ENCODE assay signal across 12 mouse cellular contexts in genomic region chr6:97305010-97305409, GRCm38 (mm10). TPM values are rescaled to one million over a fixed set of nuclear protein-coding genes. Genes with fewer than 3 reads are reported as not detected.
A peak's percentile ranks its signal among the peaks of the same experiment; 100 is the strongest.
DNase-seq lines count a peak whose midpoint lies in the region; ATAC-seq and TF ChIP-seq lines count a peak whose summit lies in the region.
"Had no signal": no experiment of that assay in that cellular context is flagged by ENCODE, and none has a peak within 500 bp of the region (broad histone marks: within the 10 kb centered on the region; RNA-seq: fewer than 3 reads in every experiment).

No protein-coding gene starts in this region.

- intact Hi-C loops in heart, adult 2 months (cut with DNase I) = no loop called here
- intact Hi-C loops in heart, postnatal 25 days (cut with DNase I) = no loop called here

- 0 out of 2 replicates have a peak, but pooled peaks cover 2% of the 10 kb centered on the region for H3K4me1 ChIP-seq in heart, adult 2 months (ENCODE audit: control insufficient read depth, insufficient read depth, low read length)
- H3K4me1 ChIP-seq in megakaryocyte, embryonic 14.5 days = peaks cover 87% of the 10 kb centered on the region
- H3K4me1 ChIP-seq: limb, embryonic 12.5 days had no signal

- no peaks in the 10 kb centered on the region for H3K9me3 ChIP-seq in megakaryocyte, embryonic 14.5 days
- H3K9me3 ChIP-seq: limb, embryonic 12.5 days had no signal

- no peaks in the 10 kb centered on the region for H3K79me2 ChIP-seq in heart, adult 2 months (replicated peaks; ENCODE audit: control insufficient read depth, insufficient read depth, low read length)
- no peaks in the 10 kb centered on the region for H3K79me2 ChIP-seq in myocyte (ENCODE audit: control insufficient read depth, insufficient read depth)

- 41% methylated on average over 11 of the region's 11 CpGs for WGBS in heart, adult 2 months

- H3K4me2 ChIP-seq in myocyte (ENCODE audit: low read depth) = peak overlapping the region; percentile 49
- H3K4me2 ChIP-seq: limb, embryonic 12.5 days had no signal

- H3K27ac ChIP-seq in heart, adult 2 months = peak overlapping the region; percentile 62
- H3K27ac ChIP-seq: limb, embryonic 12.5 days had no signal

- no peaks in the 10 kb centered on the region for H3K27me3 ChIP-seq in heart, adult 2 months (ENCODE audit: control insufficient read depth, insufficient read depth, low read length)
- no peaks in the 10 kb centered on the region for H3K27me3 ChIP-seq in megakaryocyte, embryonic 14.5 days (replicated peaks)
- H3K27me3 ChIP-seq in myocyte (ENCODE audit: control insufficient read depth, insufficient read depth, insufficient read length) = no peaks in the 10 kb centered on the region
- H3K27me3 ChIP-seq: limb, embryonic 12.5 days had no signal

- H3K9ac ChIP-seq in heart, adult 2 months (ENCODE audit: low read depth, low read length) = peak overlapping the region; percentile 22; the same call in 1 of the 2 replicates
- H3K9ac ChIP-seq: limb, embryonic 12.5 days had no signal

- peaks cover 8% of the 10 kb centered on the region for H3K36me3 ChIP-seq in heart, adult 2 months (ENCODE audit: control insufficient read depth, insufficient read depth, low read length)
- peaks cover 97% of the 10 kb centered on the region for H3K36me3 ChIP-seq in megakaryocyte, embryonic 14.5 days (replicated peaks; ENCODE audit: low read length)
- H3K36me3 ChIP-seq in myocyte (ENCODE audit: control insufficient read depth, insufficient read depth) = no peaks in the 10 kb centered on the region

- peak overlapping the region; percentile 26; the same call in 1 of the 2 replicates for H3K4me3 ChIP-seq in heart, adult 2 months
- peak overlapping the region; percentile 54 for H3K4me3 ChIP-seq in megakaryocyte, embryonic 14.5 days (replicated peaks)
- H3K4me3 ChIP-seq in myocyte = no peak overlapping the region
- H3K4me3 ChIP-seq: limb, embryonic 12.5 days had no signal

- H3ac ChIP-seq in myocyte (ENCODE audit: control insufficient read depth, insufficient read length) = no peak overlapping the region

- TF ChIP-seq EP300 in heart, adult 2 months (IDR thresholded peaks at IDR 0.05; ENCODE audit: insufficient read depth, low read depth, low read length) = no peak

- no peak for TF ChIP-seq CTCF in heart, adult 2 months (IDR thresholded peaks at IDR 0.05)

- ATAC-seq in megakaryocyte, adult 5-6 weeks (ENCODE audit: poor library complexity, severe bottlenecking) = no peak
- ATAC-seq: activated CD4-positive, CD25-positive, alpha-beta regulatory T cell, adult 4 months had no signal

- no peak for TF ChIP-seq POLR2A in heart, adult 2 months (IDR thresholded peaks at IDR 0.05; ENCODE audit: insufficient read depth, low read depth, low read length)
- no peak for TF ChIP-seq POLR2A in myocyte (IDR thresholded peaks at IDR 0.05; ENCODE audit: insufficient read length, low read depth)

- no peak for DNase-seq in heart, adult 2 months
- no peak for DNase-seq in heart, postnatal 25 days (ENCODE audit: low spot score)
- peak; percentile 48 for DNase-seq in cerebellum, adult 8-10 months
- DNase-seq in thymus, postnatal 10 days (ENCODE audit: low spot score in 2 of 2) = no peak
- DNase-seq in adrenal gland, adult 2 months = no peak
- DNase-seq: kidney, postnatal 10 days; retina, postnatal 1 day had no signal

TF ChIP-seq in myocyte, 11 proteins besides CTCF, POLR2A, EP300 and RAD21:
- TF ChIP-seq SRF (IDR thresholded peaks at IDR 0.05; ENCODE audit: control insufficient read depth, insufficient read length, low read depth) (no peak), CEBPB (IDR thresholded peaks at IDR 0.05; ENCODE audit: insufficient read depth, poor library complexity, severe bottlenecking) (no peak), MYOG (IDR thresholded peaks at IDR 0.05; ENCODE audit: control insufficient read depth in 1 of 3, insufficient read depth in 1 of 3, insufficient read length in 2 of 3, low read depth in 2 of 3) (no peak), USF1 (IDR thresholded peaks at IDR 0.05; ENCODE audit: low read depth) (no peak), E2F4 (IDR thresholded peaks at IDR 0.05; ENCODE audit: insufficient read depth) (no peak), TCF12 (IDR thresholded peaks at IDR 0.05; ENCODE audit: insufficient read depth, poor library complexity, severe bottlenecking) (no peak), POLR2AphosphoS2 (IDR thresholded peaks at IDR 0.05; ENCODE audit: insufficient read length, low read depth) (no peak), MYOD1 (IDR thresholded peaks at IDR 0.05; ENCODE audit: control insufficient read depth in 1 of 3, insufficient read length in 2 of 3, low read depth in 2 of 3) (no peak), MAX (IDR thresholded peaks at IDR 0.05; ENCODE audit: low read depth) (no peak), REST (IDR thresholded peaks at IDR 0.05; ENCODE audit: insufficient read depth, insufficient read length) (no peak), TCF3 (IDR thresholded peaks at IDR 0.05; ENCODE audit: insufficient read length, low read depth) (no peak)
TF ChIP-seq in myocyte: peak in this region for 0.

RNA-seq across cellular contexts. Expression of gene Lmod3, which starts 52.5 kb away (rescaled TPM):
- total RNA-seq in heart, adult 2 months (2021) = 10 to 100 TPM; 50.1 to 63.0 TPM
- 26.3 and 40.0 TPM in 2 replicates for polyA plus RNA-seq in heart, adult 2 months (2012; rRNA removed)
- total RNA-seq in heart, postnatal 25 days (2021) = 10 to 100 TPM; 62.9 to 66.5 TPM
- polyA plus RNA-seq in megakaryocyte, embryonic 14.5 days (2012; ENCODE audit: insufficient read depth, low replicate concordance) = not detected in 2 replicates
- total RNA-seq in megakaryocyte, adult 5-6 weeks (2015) = not detected in 2 replicates
- not detected in 2 replicates for total RNA-seq in megakaryocyte, adult 5-6 weeks (2017)
- polyA plus RNA-seq in myocyte (2012; fragmentation: generic; extraction: Trizol) = 55.6 TPM
- not detected for total RNA-seq in adrenal gland, adult 2 months (2021)
- polyA plus RNA-seq in adrenal gland, adult 2 months (2012; rRNA removed) = not detected in 2 replicates
- polyA plus RNA-seq: activated CD4-positive, CD25-positive, alpha-beta regulatory T cell, adult 4 months had no signal

Comparison
In these comparisons a context has a peak if more than half of its experiments do, and no peak if none do; other contexts are left out.
1. RNA of gene Lmod3, which starts 52.5 kb away (total RNA-seq): 62.9 to 66.5 TPM in heart, postnatal 25 days and 50.1 to 63.0 TPM in heart, adult 2 months; not detected in adrenal gland, adult 2 months and not detected in megakaryocyte, adult 5-6 weeks; every median in the first group is over 10 times any median in the second.